Mouse (Mus musculus): ENCODE results near the gene Ptpn20. TPM values are rescaled to one million over a fixed set of nuclear protein-coding genes. Genes with fewer than 3 reads are reported as not detected.

Ptpn20 gene
- total and polyA plus RNA-seq, 3 experiments: not detected

GRCm38 (mm10) chr14:33677996-33678395 lies 89.0 kb downstream of the Ptpn20 start:
- no peak for DNase-seq

GRCm38 (mm10) chr14:33678740-33679139 lies 89.7 kb downstream of the Ptpn20 start:
- DNase-seq: no peak

- DNase-seq: no peak
Measured at GRCm38 (mm10) chr14:33680621-33681020, 91.6 kb downstream of the Ptpn20 start.

DNA sequence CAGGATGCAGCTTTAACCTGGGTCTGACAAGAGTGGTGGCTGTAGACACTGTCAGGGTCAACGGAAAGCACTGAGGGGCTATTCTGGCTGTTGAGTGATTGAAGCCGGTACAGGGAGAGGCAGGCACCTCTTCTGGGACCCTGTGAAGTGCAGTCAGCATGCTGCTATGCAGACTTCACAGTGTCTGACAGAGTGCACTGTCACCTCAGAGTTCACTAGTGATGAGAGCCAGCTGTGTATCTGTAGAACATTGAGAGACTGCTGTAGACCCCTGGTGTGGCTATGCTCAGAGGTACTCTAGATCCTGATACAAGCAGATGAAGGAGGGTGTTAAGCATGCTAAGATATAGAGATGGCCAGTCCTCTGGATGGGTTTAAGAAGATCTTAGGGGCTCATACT lies 93.8 kb downstream of the Ptpn20 start:
- no peak for DNase-seq

- DNase-seq: peak; percentile 32
Measured at GRCm38 (mm10) chr14:33683701-33684100, 94.7 kb downstream of the Ptpn20 start.

GRCm38 (mm10) chr14:33687444-33688028 lies 98.5 kb downstream of the Ptpn20 start:
- DNase-seq: peak; percentile 66

GRCm38 (mm10) chr14:33689044-33689443 lies 100.0 kb downstream of the Ptpn20 start:
- no peak for DNase-seq

Other genes with a start within 250 kb of the Ptpn20 start
- 10 to 100 TPM; 21.6 to 25.1 TPM for gene Mapk8, start 142.0 kb upstream of the Ptpn20 start, total RNA-seq (2021)
- 8.9 and 12.8 TPM in 2 replicates for gene Mapk8, start 142.0 kb upstream of the Ptpn20 start, polyA plus RNA-seq (2012; rRNA removed)
- under 1 TPM in 1 of 2 experiments, not detected in 1; 0.12 TPM for gene Frmpd2, start 117.5 kb upstream of the Ptpn20 start, total RNA-seq (2021)
- not detected in 2 replicates for gene Frmpd2, start 117.5 kb upstream of the Ptpn20 start, polyA plus RNA-seq (2012; rRNA removed)

Measured in adrenal gland, adult 2 months (tissue).